Mouse (Mus musculus) small intestine, adult 2 months (tissue): Measurements from ENCODE around the gene Fam149a.

Source experiments
- CTCF ChIP-seq: fragments of 200-500 bp; IDR thresholded peaks from 2 replicates; pipeline ENCODE4 v1.5.1; 2012; ENCODE audit warnings: low read depth, mild to moderate bottlenecking, control low read depth, inconsistent platforms, low read length, moderate library complexity, mixed read lengths; ENCODE audit not compliant: insufficient replicate concordance, insufficient read length; ENCODE audit errors: extremely low read depth
- POLR2A ChIP-seq: fragments of 200-500 bp; IDR thresholded peaks from 2 replicates; pipeline ENCODE4 v1.6.1; 2012; ENCODE audit warnings: low read depth, mild to moderate bottlenecking, control low read depth, inconsistent platforms, low read length, moderate library complexity

DNA sequence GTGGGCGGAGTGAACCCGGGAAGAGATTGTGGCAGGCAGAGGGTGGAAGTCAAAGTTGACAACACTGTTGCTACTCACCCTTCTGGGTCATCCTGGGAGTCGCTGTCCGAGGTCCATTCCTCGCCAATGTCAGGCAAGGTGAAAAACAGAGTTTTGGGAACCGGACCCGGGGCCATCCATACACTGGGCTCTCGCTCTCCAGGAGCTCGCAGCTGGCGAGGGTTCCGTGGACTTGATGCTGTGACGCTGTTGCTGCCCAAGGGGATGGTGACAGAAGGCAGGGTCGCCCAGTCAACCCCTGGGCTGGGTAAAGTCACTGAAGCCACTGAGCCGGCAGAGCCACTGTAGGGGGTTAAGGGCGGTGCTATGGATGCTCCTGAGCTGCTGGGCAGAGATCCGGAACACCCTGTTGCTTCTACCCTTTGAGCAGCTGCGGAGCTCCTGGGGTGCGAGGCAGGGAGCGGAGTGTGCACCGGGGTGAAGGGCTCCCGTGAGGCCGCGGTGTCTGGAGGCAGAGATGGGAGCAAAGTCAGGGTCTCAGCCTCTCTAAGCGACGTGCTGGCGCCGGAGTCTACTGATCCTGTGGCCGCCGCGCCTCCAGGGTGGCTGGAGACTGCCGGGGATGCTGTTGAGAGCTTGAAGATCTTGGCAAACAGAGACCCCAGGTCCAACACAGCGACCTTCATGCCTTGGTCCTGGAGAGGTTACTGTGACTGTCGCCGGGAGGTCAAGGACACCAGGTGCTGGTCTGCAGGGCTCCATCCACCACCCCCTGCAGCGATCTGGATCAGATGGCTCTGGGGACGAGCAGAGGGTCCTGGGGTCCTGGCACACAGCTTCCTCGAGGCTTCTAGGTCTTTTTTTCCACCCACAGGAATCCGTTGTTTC is 772 bp downstream of the Fam149a start:
- TF ChIP-seq POLR2A (no peak), CTCF (no peak)
